Mouse (Mus musculus) right cerebral cortex, postnatal 4 days (tissue): ENCODE measurements around the gene Ccdc8.
"Not testable (repeated sequence)": the region's sequence is repeated elsewhere in the genome, so short reads cannot be mapped to it uniquely, and the experiment has no call there.

Experiments
- DNase-seq: peaks from one replicate; pipeline ENCODE4 v3.0.0-alpha.2; 2022

Ccdc8 gene

GRCm38 (mm10) chr7:16992451-16992807 is at the start of gene Ccdc8:
Gene Ccdc8 (plus strand): TSS chr7:16992708.
- no peak for DNase-seq

GRCm38 (mm10) chr7:16942861-16943260 is 49.6 kb upstream of the Ccdc8 start:
- no peak for DNase-seq

- DNase-seq: peak; percentile 91
Measured at GRCm38 (mm10) chr7:16944061-16944807, 48.3 kb upstream of the Ccdc8 start, which contains the start of gene Pnmal2. Gene Pnmal2 (plus strand): TSS chr7:16944682.

GRCm38 (mm10) chr7:16944808-16945315 is 47.6 kb upstream of the Ccdc8 start:
- DNase-seq: no peak

- DNase-seq: no peak
Measured at GRCm38 (mm10) chr7:16945419-16945818, 47.1 kb upstream of the Ccdc8 start.

GRCm38 (mm10) chr7:16946441-16947348 is 45.8 kb upstream of the Ccdc8 start:
- no peak for DNase-seq

- DNase-seq: peak; percentile 59
Measured at GRCm38 (mm10) chr7:16947349-16947895, 45.1 kb upstream of the Ccdc8 start.

GRCm38 (mm10) chr7:16947959-16948361 is 44.5 kb upstream of the Ccdc8 start:
- no peak for DNase-seq

GRCm38 (mm10) chr7:16948923-16949458 is 43.5 kb upstream of the Ccdc8 start:
- no peak for DNase-seq

GRCm38 (mm10) chr7:16949908-16950841 is 42.3 kb upstream of the Ccdc8 start:
- peak; percentile 81 for DNase-seq

- DNase-seq: peak; percentile 76
Measured at GRCm38 (mm10) chr7:16950861-16951635, 41.5 kb upstream of the Ccdc8 start.

GRCm38 (mm10) chr7:16953776-16954175 is 38.7 kb upstream of the Ccdc8 start:
- not testable (repeated sequence) for DNase-seq

GRCm38 (mm10) chr7:16955712-16956111 is 36.8 kb upstream of the Ccdc8 start:
- DNase-seq: no peak

GRCm38 (mm10) chr7:16956410-16957265 is 35.9 kb upstream of the Ccdc8 start:
- DNase-seq: no peak

GRCm38 (mm10) chr7:16959539-16960187 is 32.8 kb upstream of the Ccdc8 start, which contains the start of gene Pnmal1:
Gene Pnmal1 (plus strand): TSS chr7:16959679.
- peak; percentile 92 for DNase-seq

GRCm38 (mm10) chr7:16961678-16962077 is 30.8 kb upstream of the Ccdc8 start:
- DNase-seq: no peak

GRCm38 (mm10) chr7:16968414-16968813 is 24.1 kb upstream of the Ccdc8 start:
- no peak for DNase-seq

- DNase-seq: no peak
Measured at GRCm38 (mm10) chr7:16971160-16971559, 21.3 kb upstream of the Ccdc8 start.

- no peak for DNase-seq
Measured at GRCm38 (mm10) chr7:16974018-16974417, 18.5 kb upstream of the Ccdc8 start.
